Comparison of ENCODE assay signal across 17 mouse cellular contexts in genomic region chr7:91785445-91785844, GRCm38 (mm10).
DNase-seq lines count a peak whose midpoint lies in the region; ATAC-seq and TF ChIP-seq lines count a peak whose summit lies in the region.
"Had no signal": no experiment of that assay in that cellular context is flagged by ENCODE, and none has a peak within 500 bp of the region (broad histone marks: within the 10 kb centered on the region; RNA-seq: fewer than 3 reads in every experiment).

No protein-coding gene starts in this region.

- H3K9me3 ChIP-seq in forebrain, postnatal 0 days (ENCODE audit: low read length) = no peaks in the 10 kb centered on the region
- no peaks in the 10 kb centered on the region for H3K9me3 ChIP-seq in forebrain, embryonic 10.5 days
- H3K9me3 ChIP-seq in lung, embryonic 14.5 days (ENCODE audit: low read depth, low read length) = no peaks in the 10 kb centered on the region
- H3K9me3 ChIP-seq in embryonic facial prominence, embryonic 13.5 days = no peaks in the 10 kb centered on the region
- H3K9me3 ChIP-seq: heart, embryonic 10.5 days; stomach, embryonic 15.5 days had no signal

- H3K9ac ChIP-seq in forebrain, postnatal 0 days = no peak overlapping the region
- no peak overlapping the region for H3K9ac ChIP-seq in lung, embryonic 14.5 days
- no peak overlapping the region for H3K9ac ChIP-seq in embryonic facial prominence, embryonic 13.5 days
- H3K9ac ChIP-seq: liver, embryonic 14.5 days; stomach, embryonic 15.5 days had no signal

- no peaks in the 10 kb centered on the region for H3K36me3 ChIP-seq in forebrain, postnatal 0 days (ENCODE audit: insufficient read depth)
- no peaks in the 10 kb centered on the region for H3K36me3 ChIP-seq in forebrain, embryonic 10.5 days (replicated peaks)
- H3K36me3 ChIP-seq in lung, embryonic 14.5 days (ENCODE audit: insufficient read depth) = no peaks in the 10 kb centered on the region
- H3K36me3 ChIP-seq in embryonic facial prominence, embryonic 13.5 days = no peaks in the 10 kb centered on the region
- H3K36me3 ChIP-seq: heart, embryonic 10.5 days; stomach, embryonic 15.5 days had no signal

- WGBS in forebrain, postnatal 0 days = 53% methylated on average over 5 of the region's 5 CpGs
- WGBS in forebrain, embryonic 10.5 days = 91% methylated on average over 5 of the region's 5 CpGs
- WGBS in lung, embryonic 14.5 days = 71% methylated on average over 5 of the region's 5 CpGs
- 50% methylated on average over 5 of the region's 5 CpGs for WGBS in embryonic facial prominence, embryonic 13.5 days
- 38% methylated on average over 5 of the region's 5 CpGs for WGBS in olfactory bulb, adult 2 months

- no peak overlapping the region for H3K4me3 ChIP-seq in forebrain, postnatal 0 days (ENCODE audit: low read depth, low read length)
- H3K4me3 ChIP-seq in forebrain, embryonic 10.5 days = no peak overlapping the region
- H3K4me3 ChIP-seq in lung, embryonic 14.5 days (ENCODE audit: low read depth, low read length) = no peak overlapping the region
- H3K4me3 ChIP-seq in embryonic facial prominence, embryonic 13.5 days = no peak overlapping the region
- H3K4me3 ChIP-seq in olfactory bulb, adult 2 months (ENCODE audit: insufficient read depth, low read depth, low read length) = no peak overlapping the region
- H3K4me3 ChIP-seq: heart, embryonic 10.5 days; myocyte; stomach, embryonic 15.5 days had no signal

- peak overlapping the region; percentile 67 for H3K27ac ChIP-seq in forebrain, postnatal 0 days (ENCODE audit: low read depth, low read length)
- H3K27ac ChIP-seq in forebrain, embryonic 10.5 days = no peak overlapping the region
- H3K27ac ChIP-seq in lung, embryonic 14.5 days (ENCODE audit: low read depth) = 0 out of 2 replicates have a peak overlapping the region, but pooled peaks have one; percentile 16
- H3K27ac ChIP-seq in embryonic facial prominence, embryonic 13.5 days = peak overlapping the region; percentile 80
- peak overlapping the region; percentile 86 for H3K27ac ChIP-seq in olfactory bulb, adult 2 months (ENCODE audit: insufficient read depth, low read depth, low read length)
- H3K27ac ChIP-seq: heart, embryonic 10.5 days; liver, embryonic 14.5 days; stomach, embryonic 15.5 days had no signal

- no peak for TF ChIP-seq CTCF in forebrain, postnatal 0 days (IDR thresholded peaks at IDR 0.05; ENCODE audit: low read depth)
- TF ChIP-seq CTCF in lung, embryonic 14.5 days (IDR thresholded peaks at IDR 0.05; ENCODE audit: low read depth) = no peak
- no peak for TF ChIP-seq CTCF in olfactory bulb, adult 2 months (IDR thresholded peaks at IDR 0.05; ENCODE audit: insufficient read depth, low read depth, low read length)

- no peak for TF ChIP-seq POLR2A in olfactory bulb, adult 2 months (IDR thresholded peaks at IDR 0.05; ENCODE audit: insufficient read depth, low read depth, low read length)

- ATAC-seq in forebrain, postnatal 0 days = peak; percentile 50
- ATAC-seq in lung, embryonic 14.5 days (ENCODE audit: insufficient read depth) = no peak
- ATAC-seq in embryonic facial prominence, embryonic 13.5 days (ENCODE audit: insufficient number of reproducible peaks, insufficient read depth, low FRiP score, low TSS enrichment, low read depth) = no peak

- H3K27me3 ChIP-seq in forebrain, postnatal 0 days (ENCODE audit: insufficient read depth, low read length) = no peaks in the 10 kb centered on the region
- H3K27me3 ChIP-seq in forebrain, embryonic 10.5 days (ENCODE audit: poor library complexity, severe bottlenecking) = no peaks in the 10 kb centered on the region
- no peaks in the 10 kb centered on the region for H3K27me3 ChIP-seq in lung, embryonic 14.5 days (ENCODE audit: insufficient read depth, low read length)
- no peaks in the 10 kb centered on the region for H3K27me3 ChIP-seq in embryonic facial prominence, embryonic 13.5 days
- H3K27me3 ChIP-seq: stomach, embryonic 15.5 days had no signal

- DNase-seq in forebrain, postnatal 0 days = peak; percentile 54
- DNase-seq in forebrain, embryonic 10.5 days (ENCODE audit: extremely low spot score, low spot score) = no peak
- peak; percentile 7 for DNase-seq in lung, embryonic 14.5 days
- no peak for DNase-seq in lung, postnatal 14 days
- no peak for DNase-seq in testis, postnatal 10 days (ENCODE audit: low spot score)
- DNase-seq: cerebellum, adult 9-10 months; kidney, adult 8-10 months; kidney, postnatal 14 days; right cerebral cortex, postnatal 25 days; thymus, postnatal 14 days had no signal

- H3K4me2 ChIP-seq in forebrain, postnatal 0 days (ENCODE audit: low read depth) = no peak overlapping the region
- no peak overlapping the region for H3K4me2 ChIP-seq in lung, embryonic 14.5 days
- H3K4me2 ChIP-seq in embryonic facial prominence, embryonic 13.5 days = no peak overlapping the region
- H3K4me2 ChIP-seq: midbrain, embryonic 11.5 days; stomach, embryonic 15.5 days had no signal

- no peaks in the 10 kb centered on the region for H3K4me1 ChIP-seq in forebrain, postnatal 0 days (ENCODE audit: insufficient read depth)
- no peaks in the 10 kb centered on the region for H3K4me1 ChIP-seq in forebrain, embryonic 10.5 days
- H3K4me1 ChIP-seq in lung, embryonic 14.5 days (ENCODE audit: insufficient read depth) = no peaks in the 10 kb centered on the region
- peaks cover 4% of the 10 kb centered on the region; the same call in 1 of the 2 replicates for H3K4me1 ChIP-seq in embryonic facial prominence, embryonic 13.5 days
- no peaks in the 10 kb centered on the region for H3K4me1 ChIP-seq in olfactory bulb, adult 2 months (ENCODE audit: control insufficient read depth, insufficient read depth, low read length)
- H3K4me1 ChIP-seq: heart, embryonic 10.5 days; stomach, embryonic 15.5 days had no signal

Comparison
In these comparisons a context has a peak if more than half of its experiments do, and no peak if none do; other contexts are left out.
1. DNase-seq: peak in forebrain, postnatal 0 days (single experiment) and lung, embryonic 14.5 days (single experiment); none in forebrain, embryonic 10.5 days (single experiment), lung, postnatal 14 days (single experiment) and testis, postnatal 10 days (single experiment).